ENCODE assay signal across 30 mouse cellular contexts in genomic region chr5:122783726-122784406, GRCm38 (mm10). TPM values are rescaled to one million over a fixed set of nuclear protein-coding genes. Genes with fewer than 3 reads are reported as not detected.
DNase-seq lines count a peak whose midpoint lies in the region; ATAC-seq and TF ChIP-seq lines count a peak whose summit lies in the region.
"Had no signal": no experiment of that assay in that cellular context is flagged by ENCODE, and none has a peak within 500 bp of the region (broad histone marks: within the 10 kb centered on the region; RNA-seq: fewer than 3 reads in every experiment).

No protein-coding gene starts in this region.

- no peak overlapping the region for H3K9ac ChIP-seq in forebrain, embryonic 14.5 days (ENCODE audit: low read length)
- H3K9ac ChIP-seq in ES-Bruce4 (ENCODE audit: low read depth, poor library complexity, severe bottlenecking): no peak overlapping the region
- no peak overlapping the region for H3K9ac ChIP-seq in intestine, embryonic 16.5 days (ENCODE audit: low read depth, low read length)
- H3K9ac ChIP-seq: hindbrain, embryonic 12.5 days; liver, embryonic 15.5 days; midbrain, embryonic 13.5 days; neural tube, embryonic 13.5 days had no signal

- no peaks in the 10 kb centered on the region for H3K27me3 ChIP-seq in forebrain, embryonic 14.5 days (replicated peaks; ENCODE audit: control insufficient read depth, insufficient read depth, low read length)
- 0 out of 2 replicates have a peak, but pooled peaks cover 7% of the 10 kb centered on the region for H3K27me3 ChIP-seq in forebrain, embryonic 10.5 days (ENCODE audit: poor library complexity, severe bottlenecking)
- no peaks in the 10 kb centered on the region for H3K27me3 ChIP-seq in ES-Bruce4 (ENCODE audit: control insufficient read depth, insufficient read depth, low read length, poor library complexity, severe bottlenecking)
- 0 out of 2 replicates have a peak, but pooled peaks cover 4% of the 10 kb centered on the region for H3K27me3 ChIP-seq in embryonic facial prominence, embryonic 10.5 days (replicated peaks; ENCODE audit: low read depth, poor library complexity, severe bottlenecking)
- no peaks in the 10 kb centered on the region for H3K27me3 ChIP-seq in intestine, embryonic 16.5 days (replicated peaks; ENCODE audit: control insufficient read depth, insufficient read depth, low read length)
- H3K27me3 ChIP-seq: hindbrain, embryonic 12.5 days; liver, embryonic 15.5 days; midbrain, embryonic 13.5 days; neural tube, embryonic 13.5 days had no signal

- intact Hi-C loops in left cerebral cortex, postnatal 14 days (cut with DNase I): no loop called here
- intact Hi-C loops in left cerebral cortex, postnatal 4 days (cut with DNase I): no loop called here

- no peak for ATAC-seq in forebrain, embryonic 14.5 days
- ATAC-seq in intestine, embryonic 16.5 days: no peak
- ATAC-seq: lung, postnatal 0 days; midbrain, embryonic 13.5 days had no signal

- no peak for TF ChIP-seq CTCF in ES-Bruce4 (IDR thresholded peaks at IDR 0.05; ENCODE audit: low read depth, low read length)

- H3K4me1 ChIP-seq in forebrain, embryonic 14.5 days (ENCODE audit: control insufficient read depth, insufficient read depth, low read length): 0 out of 2 replicates have a peak, but pooled peaks cover 2% of the 10 kb centered on the region
- peaks cover 13% of the 10 kb centered on the region for H3K4me1 ChIP-seq in forebrain, embryonic 10.5 days
- peaks cover 5% of the 10 kb centered on the region for H3K4me1 ChIP-seq in ES-Bruce4 (ENCODE audit: control insufficient read depth, insufficient read depth, low read length)
- H3K4me1 ChIP-seq in embryonic facial prominence, embryonic 10.5 days: peaks cover 15% of the 10 kb centered on the region; the same call in 1 of the 2 replicates
- peaks cover 3% of the 10 kb centered on the region; the same call in 1 of the 2 replicates for H3K4me1 ChIP-seq in intestine, embryonic 16.5 days (ENCODE audit: control insufficient read depth, insufficient read depth, low read length)
- H3K4me1 ChIP-seq: hindbrain, embryonic 12.5 days had no signal

- peak; percentile 31 for DNase-seq in forebrain, embryonic 14.5 days (ENCODE audit: low spot score)
- DNase-seq in forebrain, embryonic 10.5 days (ENCODE audit: extremely low spot score, low spot score): no peak
- peak; percentile 42 to 70 for DNase-seq in left cerebral cortex, postnatal 14 days (ENCODE audit: low spot score in 2 of 2)
- DNase-seq in left cerebral cortex, postnatal 4 days: no peak
- no peak for DNase-seq in embryonic facial prominence, embryonic 10.5 days (ENCODE audit: low spot score)
- DNase-seq in lung, postnatal 10 days: no peak
- DNase-seq: adrenal gland, postnatal 10 days; cerebellum, adult 11-12 months; cerebellum, postnatal 10 days; gastrocnemius, postnatal 36 days; heart, adult 18-20 months; heart, postnatal 36 days; kidney, adult 11 months; kidney, postnatal 36 days; layer of hippocampus, postnatal 36 days; liver; retina, postnatal 1 day; right cerebral cortex, postnatal 25 days; spleen, adult 18-20 months; thymus, adult 18-20 months; thymus, postnatal 25 days had no signal

- 59% methylated on average over 14 of the region's 14 CpGs for WGBS in forebrain, embryonic 14.5 days
- 75% methylated on average over 14 of the region's 14 CpGs for WGBS in forebrain, embryonic 10.5 days
- 71% methylated on average over 14 of the region's 14 CpGs for WGBS in embryonic facial prominence, embryonic 10.5 days
- 50% methylated on average over 14 of the region's 14 CpGs for WGBS in intestine, embryonic 16.5 days

- H3K4me2 ChIP-seq in forebrain, embryonic 14.5 days (ENCODE audit: low read length): no peak overlapping the region
- no peak overlapping the region for H3K4me2 ChIP-seq in intestine, embryonic 16.5 days (ENCODE audit: low read depth, low read length)
- H3K4me2 ChIP-seq: heart, embryonic 11.5 days; hindbrain, embryonic 12.5 days; liver, embryonic 15.5 days; midbrain, embryonic 13.5 days; neural tube, embryonic 13.5 days had no signal

- no peak for TF ChIP-seq EP300 in ES-Bruce4 (IDR thresholded peaks at IDR 0.05; ENCODE audit: insufficient read depth, low read depth, low read length)

- no peaks in the 10 kb centered on the region for H3K9me3 ChIP-seq in forebrain, embryonic 14.5 days (replicated peaks; ENCODE audit: control insufficient read depth, low read length)
- no peaks in the 10 kb centered on the region for H3K9me3 ChIP-seq in forebrain, embryonic 10.5 days
- no peaks in the 10 kb centered on the region for H3K9me3 ChIP-seq in ES-Bruce4 (replicated peaks; ENCODE audit: control insufficient read depth, insufficient read depth, low read length, poor library complexity, severe bottlenecking)
- H3K9me3 ChIP-seq in embryonic facial prominence, embryonic 10.5 days: no peaks in the 10 kb centered on the region
- no peaks in the 10 kb centered on the region for H3K9me3 ChIP-seq in intestine, embryonic 16.5 days (ENCODE audit: control insufficient read depth, low read length)
- H3K9me3 ChIP-seq: hindbrain, embryonic 12.5 days; liver, embryonic 15.5 days; midbrain, embryonic 13.5 days; neural tube, embryonic 13.5 days had no signal

- H3K4me3 ChIP-seq in forebrain, embryonic 14.5 days (ENCODE audit: low read depth, low read length): no peak overlapping the region
- no peak overlapping the region for H3K4me3 ChIP-seq in forebrain, embryonic 10.5 days
- no peak overlapping the region for H3K4me3 ChIP-seq in ES-Bruce4 (ENCODE audit: low read depth, low read length)
- H3K4me3 ChIP-seq in embryonic facial prominence, embryonic 10.5 days: no peak overlapping the region
- H3K4me3 ChIP-seq in intestine, embryonic 16.5 days (ENCODE audit: low read length): no peak overlapping the region
- H3K4me3 ChIP-seq: hindbrain, embryonic 12.5 days; liver, embryonic 15.5 days; midbrain, embryonic 13.5 days; neural tube, embryonic 13.5 days had no signal

- no peak for TF ChIP-seq POLR2A in ES-Bruce4 (IDR thresholded peaks at IDR 0.05; ENCODE audit: insufficient read depth, low read length)

- peaks cover 36% of the 10 kb centered on the region for H3K36me3 ChIP-seq in forebrain, embryonic 14.5 days (ENCODE audit: control insufficient read depth, insufficient read depth, low read length)
- peaks cover 40% of the 10 kb centered on the region for H3K36me3 ChIP-seq in forebrain, embryonic 10.5 days (replicated peaks)
- H3K36me3 ChIP-seq in ES-Bruce4 (ENCODE audit: control insufficient read depth, insufficient read depth, low read length, poor library complexity, severe bottlenecking): peaks cover 15% of the 10 kb centered on the region
- peaks cover 39% of the 10 kb centered on the region for H3K36me3 ChIP-seq in embryonic facial prominence, embryonic 10.5 days (replicated peaks)
- 0 out of 2 replicates have a peak, but pooled peaks cover 2% of the 10 kb centered on the region for H3K36me3 ChIP-seq in intestine, embryonic 16.5 days (ENCODE audit: control insufficient read depth, insufficient read depth, low read length)

- no peak overlapping the region for H3K27ac ChIP-seq in forebrain, embryonic 14.5 days (ENCODE audit: low read depth, low read length)
- no peak overlapping the region for H3K27ac ChIP-seq in forebrain, embryonic 10.5 days
- H3K27ac ChIP-seq in ES-Bruce4 (ENCODE audit: insufficient read depth, low read length): peak overlapping the region; percentile 28; the same call in 1 of the 2 replicates
- H3K27ac ChIP-seq in embryonic facial prominence, embryonic 10.5 days (replicated peaks): peak overlapping the region; percentile 10; the same call in 1 of the 2 replicates
- H3K27ac ChIP-seq in intestine, embryonic 16.5 days (ENCODE audit: low read length): no peak overlapping the region
- H3K27ac ChIP-seq: hindbrain, embryonic 12.5 days; liver, embryonic 15.5 days; macrophage; midbrain, embryonic 13.5 days; neural tube, embryonic 13.5 days had no signal

RNA-seq across cellular contexts. Expression of gene Camkk2, which starts 4.7 kb away (rescaled TPM):
- 32.6 and 50.5 TPM in 2 replicates for polyA plus RNA-seq in forebrain, embryonic 14.5 days (2014; fragmentation: Nextera tagmentation; extraction: Ambion mirVana)
- polyA plus RNA-seq in forebrain, embryonic 10.5 days (2016; fragmentation: Nextera tagmentation; extraction: Ambion mirVana): 22.6 and 24.1 TPM in 2 replicates
- 100 to 1,000 TPM; 214 to 248 TPM for total RNA-seq in left cerebral cortex, postnatal 14 days (2021)
- total RNA-seq in left cerebral cortex, postnatal 4 days (2021): 100 to 1,000 TPM; 130 to 137 TPM
- 24.4 and 26.2 TPM in 2 replicates for polyA plus RNA-seq in ES-Bruce4 (2011; ENCODE audit: insufficient read depth, insufficient read length, low read depth, missing spikeins)
- 21.9 and 26.3 TPM in 2 replicates for polyA plus RNA-seq in embryonic facial prominence, embryonic 10.5 days (2016; fragmentation: Nextera tagmentation; extraction: Ambion mirVana)
- 15.0 and 17.1 TPM in 2 replicates for polyA plus RNA-seq in intestine, embryonic 16.5 days (2015; fragmentation: Nextera tagmentation; extraction: Ambion mirVana)

RNA-seq across cellular contexts. Expression of gene Anapc5, which starts 37.3 kb away (rescaled TPM):
- 484 and 553 TPM in 2 replicates for polyA plus RNA-seq in forebrain, embryonic 14.5 days (2014; fragmentation: Nextera tagmentation; extraction: Ambion mirVana)
- 510 and 525 TPM in 2 replicates for polyA plus RNA-seq in forebrain, embryonic 10.5 days (2016; fragmentation: Nextera tagmentation; extraction: Ambion mirVana)
- 100 to 1,000 TPM; 239 to 248 TPM for total RNA-seq in left cerebral cortex, postnatal 14 days (2021)
- total RNA-seq in left cerebral cortex, postnatal 4 days (2021): 100 to 1,000 TPM; 386 to 393 TPM
- 344 and 397 TPM in 2 replicates for polyA plus RNA-seq in ES-Bruce4 (2011; ENCODE audit: insufficient read depth, insufficient read length, low read depth, missing spikeins)
- 477 and 502 TPM in 2 replicates for polyA plus RNA-seq in embryonic facial prominence, embryonic 10.5 days (2016; fragmentation: Nextera tagmentation; extraction: Ambion mirVana)
- 322 and 351 TPM in 2 replicates for polyA plus RNA-seq in intestine, embryonic 16.5 days (2015; fragmentation: Nextera tagmentation; extraction: Ambion mirVana)

Comparison
In these comparisons a context has a peak if more than half of its experiments do, and no peak if none do; other contexts are left out.
1. DNase-seq: peak in forebrain, embryonic 14.5 days (single experiment) and left cerebral cortex, postnatal 14 days (2 of 2); none in forebrain, embryonic 10.5 days (single experiment), left cerebral cortex, postnatal 4 days (single experiment), embryonic facial prominence, embryonic 10.5 days (single experiment) and lung, postnatal 10 days (single experiment).
2. H3K27ac ChIP-seq: peak in ES-Bruce4 (single experiment) and embryonic facial prominence, embryonic 10.5 days (single experiment); none in forebrain, embryonic 14.5 days (single experiment), forebrain, embryonic 10.5 days (single experiment) and intestine, embryonic 16.5 days (single experiment).